Mouse (Mus musculus) hindbrain, embryonic 14.5 days (tissue): Measurements from ENCODE around the gene Exoc4. TPM values are rescaled to one million over a fixed set of nuclear protein-coding genes. Genes with fewer than 3 reads are reported as not detected.

Source experiments
- ATAC-seq: fragments of 200-750 bp; cut with Nextera tagmentation; 2 replicates; pipeline ENCODE4 v1.8.0; 2017; ENCODE audit warnings: moderate number of reproducible peaks, mild to moderate bottlenecking, moderate TSS enrichment, moderate library complexity; ENCODE audit not compliant: low FRiP score
- DNase-seq: peaks from one replicate; pipeline ENCODE4 v3.0.0-alpha.2; 2015; ENCODE audit warnings: low spot score
- H3K27ac ChIP-seq: fragments of 300-500 bp; sonication (generic); 2 replicates; pipeline ENCODE4 v1.5.1; 2014; ENCODE audit warnings: mild to moderate bottlenecking, moderate library complexity
- H3K27me3 ChIP-seq: fragments of 300-500 bp; sonication (generic); 2 replicates; pipeline ENCODE4 v1.6.1; 2014; ENCODE audit warnings: mild to moderate bottlenecking, low read length, mixed read lengths; ENCODE audit not compliant: control insufficient read depth, insufficient read depth
- H3K36me3 ChIP-seq: fragments of 300-500 bp; sonication (generic); replicated peaks from 2 replicates; pipeline ENCODE4 v1.6.1; 2014; ENCODE audit not compliant: control insufficient read depth, insufficient read depth
- H3K4me1 ChIP-seq: fragments of 300-500 bp; sonication (generic); replicated peaks from 2 replicates; pipeline ENCODE4 v1.6.1; 2014; ENCODE audit warnings: antibody characterized with exemption, low read length, mixed read lengths; ENCODE audit not compliant: control insufficient read depth, insufficient read depth
- H3K4me2 ChIP-seq: fragments of 300-500 bp; sonication (generic); replicated peaks from 2 replicates; pipeline ENCODE4 v1.6.1; 2014; ENCODE audit warnings: mild to moderate bottlenecking, moderate library complexity
- H3K4me3 ChIP-seq: fragments of 300-500 bp; sonication (generic); replicated peaks from 2 replicates; pipeline ENCODE4 v1.5.1; 2014; ENCODE audit warnings: mild to moderate bottlenecking, low read length
- H3K9ac ChIP-seq: fragments of 300-500 bp; sonication (generic); 2 replicates; pipeline ENCODE4 v1.6.1; 2014
- H3K9me3 ChIP-seq: fragments of 300-500 bp; sonication (generic); 2 replicates; pipeline ENCODE4 v1.6.1; 2016; ENCODE audit warnings: low read length; ENCODE audit not compliant: control insufficient read depth
- WGBS: fragments of 180-500 bp; shearing (Covaris S2); extraction: QIAGEN DNeasy Blood & Tissue Kit; methylation state at CpG from one replicate; pipeline ENCODE4 v1.1.7; 2014; 5-methylcytosine and 5-hydroxymethylcytosine counted together
- polyA plus RNA-seq: library from polyadenylated mRNA; unstranded; fragments of >200 nt; fragmentation: Nextera tagmentation; extraction: Ambion mirVana; gene quantifications from 2 replicates; pipeline ENCODE4 v1.2.1, GENCODE M21; 2014

Exoc4 gene
- polyA plus RNA-seq, 1 experiment from 2014 or later, result 34.7 TPM

GRCm38 (mm10) chr6:33842901-33843300 is 594.0 kb downstream of the Exoc4 start:
- 40% methylated on average over 1 of the region's 1 CpGs for WGBS
- ATAC-seq (no peak), DNase-seq (no peak)
- no peaks in the 10 kb centered on the region for H3K4me1 ChIP-seq
- no peak overlapping the region for H3K4me3 ChIP-seq
- H3K36me3 ChIP-seq, result no peaks in the 10 kb centered on the region
- H3K27ac ChIP-seq, result no peak overlapping the region
- H3K4me2 ChIP-seq, result no peak overlapping the region
- H3K27me3 ChIP-seq, result no peaks in the 10 kb centered on the region
- no peak overlapping the region for H3K9ac ChIP-seq
- no peaks in the 10 kb centered on the region for H3K9me3 ChIP-seq

DNA sequence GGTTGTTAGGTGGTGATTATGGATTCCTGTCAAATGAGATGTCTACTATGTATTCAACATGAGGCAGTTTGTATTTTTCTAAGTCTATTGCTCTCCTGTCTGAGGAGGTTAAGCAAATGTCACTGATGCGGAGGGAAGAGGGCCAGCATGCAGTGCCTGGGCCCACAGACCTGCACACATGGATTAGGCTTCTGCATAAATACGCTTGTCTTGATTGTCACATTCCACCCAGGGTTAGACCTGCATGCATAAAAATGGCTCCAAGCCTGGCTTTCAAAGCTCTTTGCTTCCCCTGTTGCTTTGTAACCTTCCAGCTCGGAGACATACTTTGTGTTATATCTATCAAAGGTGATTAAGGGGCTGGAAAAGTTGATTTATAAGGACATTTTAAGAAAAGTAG is 610.2 kb downstream of the Exoc4 start:
- Histone ChIP-seq H3K9ac (no peak overlapping the region), H3K4me3 (no peak overlapping the region), H3K4me2 (no peak overlapping the region), H3K4me1 (peaks cover 10% of the 10 kb centered on the region; the same call in 1 of the 2 replicates), H3K36me3 (no peaks in the 10 kb centered on the region), H3K27ac (no peak overlapping the region), H3K9me3 (no peaks in the 10 kb centered on the region), H3K27me3 (no peaks in the 10 kb centered on the region)
- WGBS, result 65% methylated on average over 3 of the region's 3 CpGs
- DNase-seq (no peak), ATAC-seq (no peak)

GRCm38 (mm10) chr6:33865752-33866151 is 616.9 kb downstream of the Exoc4 start:
- Histone ChIP-seq H3K9ac (no peak overlapping the region), H3K4me1 (peaks cover 5% of the 10 kb centered on the region), H3K36me3 (no peaks in the 10 kb centered on the region), H3K9me3 (no peaks in the 10 kb centered on the region), H3K4me3 (no peak overlapping the region), H3K27me3 (no peaks in the 10 kb centered on the region), H3K4me2 (no peak overlapping the region), H3K27ac (no peak overlapping the region)
- 78% methylated on average over 3 of the region's 3 CpGs for WGBS
- DNase-seq (no peak), ATAC-seq (no peak)

DNA sequence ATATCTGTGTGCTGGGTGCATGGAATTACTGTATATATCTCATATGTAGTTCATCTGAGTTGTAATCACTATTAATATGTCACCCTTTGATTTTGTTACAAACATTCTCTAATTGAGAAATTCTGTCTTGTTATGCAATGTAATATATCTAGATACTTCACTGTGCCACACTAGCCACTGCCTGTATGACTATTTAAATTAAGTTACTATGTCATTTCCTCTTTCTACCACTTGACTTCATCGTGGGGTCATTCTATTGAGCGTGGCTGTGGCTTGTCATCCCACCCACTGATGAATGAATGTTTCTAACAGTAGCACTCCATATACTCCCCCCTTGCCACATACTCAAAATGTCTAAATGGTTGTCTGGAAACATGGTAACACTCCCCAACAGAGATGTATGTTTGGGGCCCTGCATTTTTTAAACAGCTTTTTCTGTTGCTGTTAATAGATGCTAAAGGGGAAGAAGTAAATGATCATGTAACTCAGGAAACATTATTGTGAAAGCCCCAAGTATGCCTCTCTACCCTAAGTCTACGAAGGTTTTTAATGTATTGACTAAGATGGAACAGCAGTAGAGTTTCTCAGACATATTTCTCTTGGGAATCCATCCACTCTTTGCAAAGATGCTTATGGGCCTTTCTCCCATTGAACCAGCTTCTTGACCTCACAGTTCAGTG is 618.2 kb downstream of the Exoc4 start:
- ATAC-seq (no peak), DNase-seq (no peak)

DNA sequence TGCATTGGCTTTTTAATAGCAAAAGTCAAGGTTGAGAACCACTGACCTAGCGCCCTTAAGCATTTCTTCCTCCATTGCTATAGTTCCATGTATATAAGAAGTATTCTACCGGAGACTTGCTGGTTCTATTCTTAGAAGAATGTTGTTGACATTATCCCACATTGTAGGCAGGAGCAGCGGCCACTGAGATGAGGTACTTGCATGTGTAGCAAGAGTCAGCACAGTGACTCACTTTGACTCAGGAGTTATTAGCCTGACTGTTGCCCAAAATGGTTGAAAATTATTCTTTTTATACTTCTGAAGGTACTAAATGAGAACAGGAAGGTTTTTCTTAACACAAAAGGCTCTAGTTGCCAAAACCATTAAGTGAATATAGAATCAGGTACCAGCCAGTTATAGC is 620.4 kb downstream of the Exoc4 start:
- H3K27ac ChIP-seq, result 0 out of 2 replicates have a peak overlapping the region, but pooled peaks have one; percentile 34
- 88% methylated on average over 3 of the region's 3 CpGs for WGBS
- no peak overlapping the region for H3K9ac ChIP-seq
- no peaks in the 10 kb centered on the region for H3K9me3 ChIP-seq
- H3K4me3 ChIP-seq, result no peak overlapping the region
- no peaks in the 10 kb centered on the region for H3K27me3 ChIP-seq
- no peak for ATAC-seq
- H3K4me1 ChIP-seq, result peaks cover 20% of the 10 kb centered on the region
- no peak overlapping the region for H3K4me2 ChIP-seq
- H3K36me3 ChIP-seq, result no peaks in the 10 kb centered on the region
- DNase-seq, result no peak

More for the DNA sequence above, 618.2 kb downstream of the Exoc4 start:
- Histone ChIP-seq H3K4me2 (no peak overlapping the region), H3K9ac (no peak overlapping the region), H3K9me3 (no peaks in the 10 kb centered on the region), H3K4me1 (peaks cover 16% of the 10 kb centered on the region), H3K27me3 (no peaks in the 10 kb centered on the region), H3K36me3 (no peaks in the 10 kb centered on the region), H3K4me3 (no peak overlapping the region), H3K27ac (no peak overlapping the region)
- 76% methylated on average over 3 of the region's 3 CpGs for WGBS

GRCm38 (mm10) chr6:33870468-33871142 is 621.7 kb downstream of the Exoc4 start:
- 0 out of 2 replicates have a peak, but pooled peaks have one; percentile 65 for ATAC-seq
- Histone ChIP-seq H3K4me3 (no peak overlapping the region), H3K27me3 (no peaks in the 10 kb centered on the region), H3K9ac (no peak overlapping the region), H3K4me2 (peak overlapping the region; percentile 27; the same call in 1 of the 2 replicates), H3K4me1 (peaks cover 22% of the 10 kb centered on the region), H3K36me3 (no peaks in the 10 kb centered on the region), H3K9me3 (no peaks in the 10 kb centered on the region), H3K27ac (peak overlapping the region; percentile 70)
- WGBS, result 34% methylated on average over 9 of the region's 9 CpGs
- peak; percentile 42 for DNase-seq

DNA sequence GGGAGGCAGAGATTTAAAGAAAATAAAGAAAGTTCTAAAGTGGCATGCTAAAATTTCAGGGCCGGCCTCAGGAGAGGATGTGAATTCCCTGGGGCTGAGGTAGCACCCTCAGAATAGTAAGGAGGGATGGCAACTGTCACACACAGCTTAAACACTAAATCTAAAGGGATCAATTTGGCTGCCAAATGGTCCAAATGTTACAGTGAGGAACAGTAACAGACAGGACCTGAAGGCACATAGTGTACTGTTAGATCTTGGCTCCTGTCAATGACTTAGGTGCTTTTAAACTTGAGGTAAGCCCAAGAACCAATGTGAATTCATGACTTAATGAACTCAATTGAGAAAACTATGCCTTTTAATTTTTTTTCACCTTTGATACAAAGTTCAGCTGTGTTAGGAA is 622.4 kb downstream of the Exoc4 start:
- no peaks in the 10 kb centered on the region for H3K9me3 ChIP-seq
- 67% methylated on average over 1 of the region's 1 CpGs for WGBS

DNA sequence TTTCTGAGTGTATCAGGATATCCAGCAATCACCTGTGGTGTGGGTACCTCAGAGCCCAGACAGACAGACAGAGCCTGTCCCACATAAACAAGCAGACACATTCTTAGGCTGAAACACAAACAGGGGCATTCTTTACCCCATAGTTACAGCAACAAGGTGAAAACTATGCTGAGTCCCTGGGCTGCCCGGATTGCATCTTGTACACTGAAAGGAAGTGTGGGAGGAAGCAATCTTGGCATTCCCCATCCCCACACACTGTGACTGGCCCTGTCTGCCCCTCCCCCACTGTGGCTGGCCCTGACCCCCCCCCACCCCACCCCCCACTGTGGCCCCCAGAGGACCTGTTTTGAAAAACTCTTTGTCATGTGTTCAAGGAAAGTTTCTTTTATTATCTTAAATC is 623.3 kb downstream of the Exoc4 start:
- Histone ChIP-seq H3K9ac (no peak overlapping the region), H3K4me3 (no peak overlapping the region), H3K36me3 (no peaks in the 10 kb centered on the region), H3K27ac (0 out of 2 replicates have a peak overlapping the region, but pooled peaks have one; percentile 51), H3K9me3 (no peaks in the 10 kb centered on the region), H3K4me1 (peaks cover 22% of the 10 kb centered on the region), H3K27me3 (no peaks in the 10 kb centered on the region), H3K4me2 (no peak overlapping the region)
- DNase-seq, result no peak
- WGBS, result 16% methylated on average over 1 of the region's 1 CpGs
- ATAC-seq, result no peak

More for the DNA sequence above, 622.4 kb downstream of the Exoc4 start:
- ATAC-seq (no peak), DNase-seq (no peak)
- Histone ChIP-seq H3K9ac (no peak overlapping the region), H3K4me2 (no peak overlapping the region), H3K27ac (peak overlapping the region; percentile 51; the same call in 1 of the 2 replicates), H3K27me3 (no peaks in the 10 kb centered on the region), H3K36me3 (no peaks in the 10 kb centered on the region), H3K4me1 (peaks cover 22% of the 10 kb centered on the region), H3K4me3 (no peak overlapping the region)

- H3K27me3 ChIP-seq, result no peaks in the 10 kb centered on the region
- H3K4me1 ChIP-seq, result peaks cover 22% of the 10 kb centered on the region
- no peak overlapping the region for H3K4me2 ChIP-seq
- H3K9ac ChIP-seq, result no peak overlapping the region
- no peaks in the 10 kb centered on the region for H3K36me3 ChIP-seq
- WGBS, result 74% methylated on average over 5 of the region's 5 CpGs
- no peaks in the 10 kb centered on the region for H3K9me3 ChIP-seq
- H3K4me3 ChIP-seq, result no peak overlapping the region
- DNase-seq (no peak), ATAC-seq (no peak)
- no peak overlapping the region for H3K27ac ChIP-seq
Measured at GRCm38 (mm10) chr6:33873000-33873399, 624.1 kb downstream of the Exoc4 start.
